Mouse (Mus musculus) kidney, postnatal 14 days (tissue): ENCODE results near the gene Btbd6.

ENCODE experiments used
- DNase-seq: peaks from one replicate; pipeline ENCODE4 v3.0.0; 2022; ENCODE audit warnings: mixed read lengths

Btbd6 gene

DNA sequence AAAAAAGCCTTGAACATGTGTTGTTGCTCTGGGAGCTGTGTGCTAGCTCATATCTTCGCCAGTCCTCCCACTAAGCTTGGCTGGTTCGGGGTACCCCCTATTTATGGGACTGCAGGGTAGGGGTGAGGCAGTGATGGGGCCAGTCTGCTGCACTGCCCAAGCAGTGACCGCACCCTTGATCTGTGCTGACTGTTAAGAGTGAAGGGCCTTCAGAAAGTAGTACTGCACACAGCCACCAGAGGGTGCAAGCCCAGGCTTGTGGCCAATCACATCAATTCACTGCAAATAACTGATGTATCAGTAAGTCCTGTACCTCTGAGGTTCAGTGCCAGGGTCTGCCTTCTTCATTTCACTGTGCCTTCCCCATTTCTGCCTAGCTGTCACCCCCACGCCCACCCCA lies 20.5 kb upstream of the Btbd6 start:
- DNase-seq: peak; percentile 83

DNA sequence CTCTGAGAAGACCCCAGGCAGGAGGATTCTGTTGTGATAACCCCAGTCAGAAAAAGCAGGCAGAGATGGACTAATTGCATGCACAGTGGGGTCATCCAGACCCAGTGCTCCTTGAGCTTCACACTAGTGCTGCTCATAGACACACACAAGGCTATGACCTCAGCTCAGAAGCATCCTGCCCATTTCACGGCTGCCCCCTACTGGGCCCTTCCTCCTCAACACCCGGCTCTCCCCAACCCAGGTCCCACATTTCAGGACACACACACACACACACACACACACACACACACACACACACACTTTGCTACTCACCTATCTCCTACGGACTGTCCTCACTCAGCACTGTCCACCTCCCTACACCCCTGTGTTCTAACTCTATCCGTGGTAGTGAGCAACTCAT lies 18.0 kb upstream of the Btbd6 start:
- peak; percentile 56 for DNase-seq

DNA sequence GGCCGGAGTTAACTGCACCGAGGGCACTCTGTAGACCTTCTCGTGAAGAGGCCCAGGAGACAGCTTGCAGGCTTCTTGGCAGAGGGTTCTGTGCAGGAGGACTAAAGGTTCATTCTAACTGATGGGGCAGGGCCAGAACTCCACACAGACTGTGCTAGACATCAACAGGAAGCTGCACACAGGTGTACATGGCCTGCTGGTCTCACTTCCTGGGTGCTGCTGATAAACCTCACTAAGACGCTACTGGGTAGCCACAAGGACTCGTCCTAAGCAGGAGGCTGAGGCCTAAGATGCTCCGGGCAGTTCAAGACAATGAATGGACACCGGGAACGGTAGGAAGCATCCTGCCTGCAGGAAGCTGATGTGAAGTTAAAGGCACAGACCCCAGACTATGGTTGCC lies 16.9 kb upstream of the Btbd6 start:
- no peak for DNase-seq

DNA sequence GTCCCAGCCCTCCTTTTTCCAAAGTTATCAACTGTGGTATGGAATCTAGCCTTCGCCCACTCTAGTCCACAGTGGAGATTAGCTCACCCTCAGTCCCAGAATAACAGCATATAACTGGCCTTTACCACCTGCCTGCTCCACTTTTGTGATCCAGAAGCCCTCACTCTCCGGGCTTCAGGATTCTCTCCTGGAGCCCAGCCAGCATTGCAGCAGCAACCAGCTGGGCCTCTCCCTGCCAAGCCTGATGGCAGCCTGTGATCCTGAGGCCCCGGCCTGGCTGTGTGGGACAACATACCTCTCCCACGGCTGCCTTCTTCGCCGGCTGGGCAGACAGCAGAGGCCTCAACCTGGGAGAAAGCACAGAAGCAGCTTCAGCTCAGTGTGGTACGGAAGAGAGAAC lies 14.9 kb upstream of the Btbd6 start:
- no peak for DNase-seq

DNA sequence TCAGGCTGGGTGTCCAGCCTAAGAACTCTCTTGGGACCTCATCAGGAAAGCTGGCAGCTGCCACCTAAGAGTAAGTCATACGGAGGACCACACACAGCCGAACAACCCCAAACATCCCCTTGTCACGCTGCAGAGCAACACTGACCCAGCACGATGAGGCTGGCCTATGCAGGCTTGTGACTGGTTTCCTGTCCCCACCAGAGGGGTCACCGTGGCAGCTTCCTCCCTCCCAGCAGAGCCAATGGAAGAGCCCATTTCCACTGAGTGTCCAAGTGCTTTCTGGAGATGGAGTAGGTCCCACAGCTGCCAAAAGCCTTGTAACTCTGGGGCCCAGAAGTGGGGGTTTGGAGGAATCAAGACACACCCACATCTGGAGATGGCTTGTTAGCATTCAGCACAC lies 14.4 kb upstream of the Btbd6 start:
- peak; percentile 42 for DNase-seq

DNA sequence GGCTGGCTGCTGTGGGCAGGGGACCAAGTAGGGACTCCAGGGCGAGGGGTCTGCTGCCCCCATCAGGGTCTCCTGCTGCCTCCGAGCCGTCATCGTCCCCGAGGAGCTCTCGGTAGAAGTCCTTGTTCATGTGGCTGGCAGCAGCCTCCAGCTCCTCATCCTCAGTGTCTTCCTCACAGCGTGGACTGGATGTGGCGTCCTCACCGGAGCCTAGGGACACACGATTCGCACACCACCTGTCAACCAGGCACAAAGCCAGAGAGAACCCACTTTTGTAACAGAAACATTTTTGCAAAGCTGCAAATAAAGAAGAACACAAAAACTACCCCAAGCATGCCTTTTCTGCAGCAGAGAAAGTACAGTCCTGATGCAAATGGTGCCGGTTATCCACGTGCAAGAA lies 10.5 kb upstream of the Btbd6 start:
- DNase-seq: no peak

DNA sequence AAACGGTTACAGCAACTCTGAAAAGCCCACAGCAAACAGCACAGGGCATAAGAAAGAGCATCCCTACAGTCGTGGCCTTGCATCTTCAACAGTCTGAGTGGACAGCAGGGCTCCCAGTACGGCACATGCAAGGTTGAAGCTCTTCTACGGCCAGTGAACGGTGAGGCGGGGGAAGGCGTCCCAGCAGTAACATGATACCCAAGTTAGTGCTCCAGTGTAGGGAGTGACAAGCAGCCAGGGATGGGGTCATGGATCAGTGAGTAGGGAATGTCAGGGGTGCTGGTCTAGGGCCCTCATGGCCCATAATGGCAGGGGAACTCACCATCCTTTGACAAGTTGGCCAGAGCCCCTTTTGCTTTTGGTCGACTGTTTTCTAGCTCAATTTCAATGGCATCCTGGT lies 7.3 kb upstream of the Btbd6 start:
- DNase-seq: no peak

DNA sequence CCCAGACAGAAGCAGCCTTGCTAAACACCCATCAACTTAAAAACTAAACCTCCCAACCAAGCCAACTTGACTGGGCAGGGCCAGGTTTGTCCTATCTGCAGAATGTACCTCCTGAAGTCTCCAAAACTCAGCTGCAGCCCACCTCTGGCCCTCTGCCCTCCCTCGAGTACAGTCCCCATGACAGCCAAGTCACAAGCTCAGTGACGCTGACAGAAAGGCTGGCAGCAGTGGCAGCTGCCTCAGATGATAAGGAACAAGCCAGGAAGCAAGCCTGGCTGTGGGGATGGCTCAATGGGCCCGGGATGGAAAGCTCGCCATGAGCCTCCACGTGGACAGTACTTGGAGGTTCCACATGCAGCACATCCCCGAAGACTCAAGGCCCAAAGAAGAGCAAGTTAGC lies 6.7 kb upstream of the Btbd6 start:
- no peak for DNase-seq

DNA sequence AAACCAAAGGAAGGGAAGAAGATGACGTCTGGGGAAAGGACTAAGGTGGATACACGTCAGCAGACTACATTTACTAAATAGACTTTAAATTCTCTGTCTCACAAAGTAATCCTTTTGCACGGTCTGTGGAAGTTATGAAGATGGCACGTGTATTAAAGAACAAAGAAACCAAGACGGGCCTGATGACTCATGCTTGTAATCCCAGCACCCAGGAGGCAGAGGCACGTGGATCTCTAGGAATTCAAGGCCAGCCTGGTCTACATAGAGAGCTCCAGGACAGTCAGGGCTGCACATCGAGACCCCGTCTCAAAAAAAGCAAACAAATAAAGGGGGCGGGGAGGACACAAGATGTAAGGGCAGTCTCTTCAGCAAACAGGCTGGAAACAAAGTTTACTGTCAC lies 1.5 kb upstream of the Btbd6 start:
- DNase-seq: no peak

DNA sequence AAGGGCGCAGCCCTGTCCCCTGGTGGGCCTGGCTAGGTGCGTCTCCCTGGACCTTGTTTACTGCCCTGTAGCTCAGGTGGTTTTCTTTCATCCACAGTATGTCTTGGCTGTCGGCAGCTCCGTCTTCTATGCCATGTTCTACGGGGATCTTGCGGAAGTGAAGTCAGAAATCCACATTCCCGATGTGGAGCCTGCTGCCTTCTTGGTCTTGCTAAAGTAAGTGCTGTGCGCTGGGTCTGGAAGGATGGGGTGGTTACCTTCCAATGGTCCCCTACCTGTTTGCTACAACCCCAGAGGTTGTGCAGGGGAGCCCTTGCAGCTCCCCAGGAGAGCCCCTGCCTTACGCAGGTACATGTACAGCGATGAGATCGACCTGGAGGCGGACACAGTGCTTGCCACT lies 874 bp downstream of the Btbd6 start:
- DNase-seq: no peak

DNA sequence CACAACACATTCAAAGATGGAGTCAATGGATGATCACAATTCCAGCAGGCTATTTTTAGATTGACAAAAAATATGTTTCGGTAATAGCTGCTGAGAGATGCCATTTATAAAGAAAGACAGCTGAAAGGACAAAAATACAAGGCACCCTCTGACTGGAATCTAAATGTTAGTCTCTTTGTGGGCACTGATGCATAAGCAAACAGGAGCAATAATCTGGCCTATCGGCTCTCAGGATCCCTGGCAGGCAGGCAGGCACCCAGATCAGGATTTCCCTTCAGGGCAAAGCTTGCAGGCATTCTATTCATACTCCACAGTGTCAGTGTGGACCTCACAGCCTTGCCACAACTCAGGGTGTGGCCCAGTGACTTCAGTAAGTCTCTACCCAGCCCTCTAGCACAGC lies 5.7 kb downstream of the Btbd6 start:
- DNase-seq: no peak

DNA sequence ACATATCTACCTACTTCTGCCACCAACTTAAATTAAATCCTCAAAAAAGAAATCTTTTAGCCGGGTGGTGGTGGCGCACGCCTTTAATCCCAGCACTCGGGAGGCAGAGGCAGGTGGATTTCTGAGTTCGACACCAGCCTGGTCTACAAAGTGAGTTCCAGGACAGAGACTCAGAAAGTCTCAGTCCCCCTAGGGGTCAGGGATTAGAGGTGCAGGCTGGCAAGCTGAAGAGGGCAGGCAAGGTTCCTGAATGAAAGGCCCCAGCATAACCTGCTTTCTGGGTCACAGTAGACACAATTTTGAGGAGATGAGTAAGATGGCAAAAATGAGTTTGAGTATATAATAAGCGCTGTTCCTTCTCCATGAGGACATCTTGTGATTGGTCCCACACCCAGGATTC lies 9.1 kb downstream of the Btbd6 start:
- no peak for DNase-seq

DNA sequence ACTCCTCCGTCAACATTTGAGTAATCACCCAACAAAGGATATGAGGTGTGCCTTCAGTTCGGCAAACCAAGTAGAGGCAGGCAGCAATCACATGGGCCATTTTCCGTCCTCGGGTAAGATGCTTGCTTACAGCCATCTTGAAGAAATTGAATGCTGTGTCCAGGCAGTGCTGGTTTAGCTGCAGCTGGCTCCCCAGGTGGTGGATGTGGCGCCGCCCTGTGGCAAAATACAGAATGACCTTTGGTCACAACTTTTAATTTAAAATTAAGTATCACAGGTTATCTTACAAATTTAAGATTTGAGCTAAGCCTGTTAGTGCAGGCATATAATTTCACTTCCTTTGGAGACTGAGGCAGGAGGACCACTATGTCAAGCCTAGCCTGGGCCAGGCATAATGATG lies 11.6 kb downstream of the Btbd6 start:
- no peak for DNase-seq

DNA sequence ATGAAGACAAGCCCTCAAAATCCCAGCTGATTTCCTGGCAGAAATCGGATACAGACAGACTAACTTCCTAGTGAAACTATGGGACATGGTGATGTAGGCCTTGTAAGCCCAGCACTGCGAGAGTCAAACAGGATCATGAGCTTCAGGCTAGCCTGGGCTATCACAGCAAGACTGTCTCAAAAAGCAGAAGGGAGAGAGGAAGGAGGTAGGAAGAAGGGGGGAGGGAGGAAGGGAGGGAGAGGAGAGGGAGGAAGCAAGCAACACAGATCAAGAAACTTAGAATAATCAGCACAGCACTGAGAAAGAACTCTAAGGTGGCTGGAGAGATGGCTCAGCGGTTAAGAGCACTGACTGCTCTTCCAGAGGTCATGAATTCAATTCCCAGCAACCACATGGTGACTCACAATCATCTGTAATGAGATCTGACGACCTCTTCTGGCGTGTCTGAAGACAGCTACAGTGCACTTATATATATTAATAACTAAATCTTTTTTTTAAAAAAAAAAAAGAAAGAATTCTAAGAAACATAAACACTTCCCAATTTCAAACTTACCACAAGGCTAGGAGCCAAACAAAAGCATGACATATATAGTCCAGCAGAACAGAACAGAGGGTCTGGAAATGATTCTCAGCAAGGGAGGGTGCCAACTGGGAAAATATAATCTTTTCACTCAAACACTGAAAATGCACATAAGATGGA lies 14.6 kb downstream of the Btbd6 start:
- DNase-seq: no peak

DNA sequence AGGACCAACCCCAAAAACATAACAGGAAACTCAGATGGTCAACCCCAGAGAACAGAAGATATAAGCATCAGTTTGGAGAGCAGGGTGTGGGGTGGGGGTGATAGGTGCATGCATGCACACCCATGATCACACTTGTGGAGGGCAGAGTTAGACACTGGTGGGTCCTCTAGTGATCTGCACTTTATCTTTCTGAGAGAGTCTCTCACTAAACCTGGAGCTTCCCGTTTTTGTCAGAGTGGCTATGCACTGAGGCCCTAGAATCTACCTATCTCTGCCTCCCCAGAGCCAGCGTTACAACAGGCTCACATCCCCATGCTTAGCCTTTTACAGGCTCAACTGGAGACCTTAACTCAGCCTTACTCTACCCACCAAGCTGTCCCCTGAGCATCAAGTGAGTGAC lies 15.2 kb downstream of the Btbd6 start:
- no peak for DNase-seq

DNA sequence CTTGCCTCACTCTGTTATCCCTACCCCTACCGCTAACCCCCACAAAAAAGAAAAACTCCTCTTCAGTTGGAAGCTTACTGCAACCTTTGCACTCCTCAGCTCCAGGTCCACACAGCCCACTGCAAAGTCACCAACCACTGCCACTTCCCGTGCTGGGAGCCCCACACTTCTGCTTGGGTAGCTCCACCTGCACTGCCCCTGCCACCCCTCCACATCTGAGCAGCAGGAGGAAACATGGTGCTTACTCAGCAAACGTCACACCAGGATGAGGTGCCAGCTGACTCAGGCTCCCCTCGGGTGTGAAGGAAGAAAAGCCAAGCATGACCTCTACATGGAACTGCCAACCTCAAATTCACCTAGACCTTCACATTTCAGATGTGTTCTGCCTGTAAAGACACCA lies 17.9 kb downstream of the Btbd6 start:
- DNase-seq: peak; percentile 33

DNA sequence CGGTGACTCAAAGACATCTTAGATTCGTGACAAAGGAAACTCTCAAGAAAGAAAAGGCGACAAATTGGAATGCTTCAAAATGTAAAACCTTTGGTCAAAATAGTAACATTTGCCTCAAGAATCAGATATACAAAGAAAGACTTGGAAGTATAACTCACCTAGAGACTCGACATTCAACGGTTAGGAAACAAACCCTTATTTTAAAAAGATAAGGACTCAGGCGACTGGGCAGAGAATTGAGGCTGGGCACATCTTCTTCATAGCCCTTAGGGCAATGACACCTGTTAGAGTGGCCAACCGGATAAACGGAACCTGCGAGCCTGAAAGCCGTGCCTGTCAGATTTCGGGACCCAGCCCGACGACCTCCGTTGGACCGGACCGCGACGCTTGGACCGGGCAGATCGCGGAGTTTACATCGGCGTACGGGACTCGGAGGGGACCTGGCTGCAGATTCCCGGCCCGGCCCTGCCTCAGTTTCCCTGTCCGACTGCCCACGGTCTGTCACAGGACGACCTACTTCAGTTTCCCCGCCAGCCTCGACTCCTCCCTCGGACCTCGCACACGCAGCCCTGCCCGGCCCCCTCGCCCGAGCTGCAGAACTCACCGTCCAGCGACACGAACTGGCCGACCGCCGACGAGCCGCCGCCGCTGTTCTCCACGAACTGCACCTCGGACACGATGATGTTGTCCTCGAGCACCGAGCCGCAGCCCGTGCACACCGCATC lies 23.4 kb downstream of the Btbd6 start:
- DNase-seq: no peak

DNA sequence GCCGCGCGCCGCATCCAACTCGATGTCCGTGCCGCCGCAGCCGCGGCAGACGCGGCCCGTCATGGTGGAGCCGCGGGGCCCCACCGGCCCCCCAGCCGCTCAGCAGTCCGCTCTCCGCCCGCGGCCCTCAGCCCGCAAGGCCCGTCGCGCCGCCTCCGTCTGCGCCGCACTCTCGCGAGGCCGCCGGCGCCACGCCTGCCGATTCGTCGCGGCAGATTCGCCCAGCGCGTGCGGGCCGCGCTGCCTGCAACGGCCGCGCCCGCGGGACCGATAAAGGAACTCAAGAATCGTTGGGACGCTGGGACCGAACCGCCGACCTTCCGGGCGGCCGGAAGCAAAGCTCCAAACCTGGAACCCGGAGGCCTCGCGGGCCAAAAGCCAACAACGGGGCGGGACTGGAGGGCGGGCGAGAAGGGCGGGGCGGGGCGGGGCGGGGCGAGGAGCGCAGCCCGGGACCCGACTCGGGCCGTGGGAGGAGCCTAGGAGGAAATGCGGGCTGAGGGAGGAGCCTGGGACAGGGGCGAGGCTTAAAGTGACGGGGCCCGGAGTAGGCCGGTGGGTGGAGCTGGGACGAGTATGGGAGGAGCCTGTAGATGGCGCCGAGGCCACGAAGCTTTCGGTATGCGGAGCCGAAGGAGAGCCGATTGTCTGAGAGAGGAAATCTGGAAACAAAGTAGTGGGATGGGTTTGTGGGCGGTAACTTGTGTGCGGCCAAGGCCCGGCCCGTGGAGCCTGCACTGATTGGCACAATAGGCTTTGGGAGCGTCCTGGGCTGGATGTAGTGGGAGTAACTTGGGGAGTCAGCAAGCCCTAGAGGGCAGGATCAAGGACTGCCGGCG lies 24.2 kb downstream of the Btbd6 start, which contains the start of gene Brf1:
Gene Brf1 (minus strand): TSS at position 411 of the 839 bp plus-strand sequence.
- peak; percentile 98 for DNase-seq

DNA sequence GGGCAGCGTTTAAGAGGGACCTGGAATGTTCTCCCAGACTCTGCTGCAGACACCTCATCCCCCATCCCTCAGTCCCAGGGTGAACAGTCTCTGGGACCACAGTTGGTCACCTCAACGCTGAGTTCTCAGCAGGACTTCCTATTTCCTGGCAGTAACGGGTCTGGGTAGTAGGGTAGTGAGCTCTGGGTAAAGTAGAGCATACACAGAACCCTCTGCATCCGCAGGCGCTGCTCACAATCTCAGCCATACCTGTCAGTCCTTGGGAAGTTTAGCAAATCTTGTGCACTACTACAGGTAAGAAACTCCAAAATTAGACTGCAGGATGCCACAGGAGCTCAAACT lies 24.8 kb downstream of the Btbd6 start:
- DNase-seq: no peak

DNA sequence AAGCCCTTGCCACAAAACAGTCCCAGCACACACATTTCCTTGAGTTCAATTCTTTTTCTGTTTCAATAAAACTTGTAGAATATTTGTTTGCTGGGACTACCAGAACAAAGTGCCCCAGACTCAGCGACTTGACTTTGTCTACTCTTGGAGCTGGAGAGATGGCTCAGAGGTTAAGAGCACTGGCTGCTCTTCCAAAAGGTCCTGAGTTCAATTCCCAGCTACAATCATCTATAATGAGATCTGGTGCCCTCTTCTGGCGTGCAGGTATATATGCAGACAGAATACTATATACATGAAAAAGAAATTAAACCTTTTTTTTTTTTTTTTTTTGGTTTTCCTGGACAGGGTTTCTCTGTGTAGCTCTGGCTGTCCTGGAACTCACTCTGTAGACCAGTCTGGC lies 26.4 kb downstream of the Btbd6 start:
- no peak for DNase-seq

DNA sequence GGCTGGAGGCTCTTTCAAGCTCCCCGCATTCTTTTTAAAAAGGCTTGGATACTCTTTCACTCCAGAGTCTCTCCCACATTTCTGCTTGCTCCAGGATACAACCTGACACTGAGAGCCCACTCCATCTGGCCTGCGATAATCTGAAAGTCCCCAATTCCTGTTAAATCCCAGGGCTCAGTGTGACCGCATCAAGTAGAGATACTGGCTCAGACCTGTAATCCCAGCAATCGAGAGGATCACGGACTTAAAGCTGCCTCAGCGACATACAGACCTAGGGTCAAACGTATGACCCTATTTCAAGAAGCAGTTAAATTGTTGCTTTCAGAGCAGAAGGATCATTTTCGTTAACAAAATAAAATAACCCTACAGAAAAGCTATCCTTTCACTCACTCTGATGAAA lies 27.7 kb downstream of the Btbd6 start:
- no peak for DNase-seq

DNA sequence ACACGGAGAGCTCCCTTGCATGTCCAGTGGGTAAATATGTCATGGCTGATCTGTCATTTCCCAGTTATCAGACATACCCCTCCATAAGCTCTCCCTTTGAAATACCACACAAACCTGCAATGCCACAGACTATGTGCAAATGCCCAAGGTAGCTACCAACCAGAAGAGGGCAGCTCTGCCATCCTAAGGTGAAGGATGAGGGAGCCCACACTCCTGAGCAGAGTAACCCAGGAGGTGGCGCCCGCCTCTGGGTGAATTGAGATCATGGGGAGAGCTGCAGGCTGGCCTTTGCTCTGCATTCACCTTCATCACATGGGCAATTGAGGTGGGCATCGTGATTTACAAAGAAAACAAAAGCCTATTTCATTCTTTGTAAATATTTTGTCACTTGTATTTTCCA lies 28.7 kb downstream of the Btbd6 start:
- peak; percentile 88 for DNase-seq

DNA sequence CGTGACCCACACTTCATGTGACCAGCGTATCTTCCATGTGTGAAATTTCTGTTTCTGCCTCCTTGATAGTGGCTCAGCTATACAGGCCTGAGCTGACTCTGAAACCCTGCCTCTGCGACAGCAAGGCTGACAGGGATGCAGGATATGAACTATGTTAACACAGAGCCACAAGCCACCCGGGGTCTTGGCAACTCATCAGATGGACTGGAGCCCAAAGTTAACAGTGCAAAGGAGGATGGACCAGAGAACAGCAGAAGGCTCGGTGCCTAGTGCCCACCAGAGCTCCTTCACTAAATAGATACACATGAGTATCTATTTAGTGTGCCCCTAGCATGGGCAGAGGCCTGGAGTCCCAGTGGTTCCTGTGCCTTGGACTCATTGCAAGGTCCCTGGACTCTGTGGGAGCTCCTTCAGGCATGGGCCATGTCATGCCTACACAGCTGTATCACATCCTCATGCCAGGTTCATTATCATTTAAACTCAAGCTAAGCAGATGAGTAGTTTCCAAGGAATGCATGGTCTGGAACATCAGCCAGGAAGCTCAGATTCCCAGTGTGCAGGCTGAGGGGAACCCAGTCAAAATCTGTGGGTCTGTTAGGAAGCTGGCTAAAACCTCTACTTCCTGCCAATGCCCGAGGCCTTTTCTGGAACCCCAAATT lies 35.5 kb downstream of the Btbd6 start:
- peak; percentile 58 for DNase-seq
